In the genomic region with DNA sequence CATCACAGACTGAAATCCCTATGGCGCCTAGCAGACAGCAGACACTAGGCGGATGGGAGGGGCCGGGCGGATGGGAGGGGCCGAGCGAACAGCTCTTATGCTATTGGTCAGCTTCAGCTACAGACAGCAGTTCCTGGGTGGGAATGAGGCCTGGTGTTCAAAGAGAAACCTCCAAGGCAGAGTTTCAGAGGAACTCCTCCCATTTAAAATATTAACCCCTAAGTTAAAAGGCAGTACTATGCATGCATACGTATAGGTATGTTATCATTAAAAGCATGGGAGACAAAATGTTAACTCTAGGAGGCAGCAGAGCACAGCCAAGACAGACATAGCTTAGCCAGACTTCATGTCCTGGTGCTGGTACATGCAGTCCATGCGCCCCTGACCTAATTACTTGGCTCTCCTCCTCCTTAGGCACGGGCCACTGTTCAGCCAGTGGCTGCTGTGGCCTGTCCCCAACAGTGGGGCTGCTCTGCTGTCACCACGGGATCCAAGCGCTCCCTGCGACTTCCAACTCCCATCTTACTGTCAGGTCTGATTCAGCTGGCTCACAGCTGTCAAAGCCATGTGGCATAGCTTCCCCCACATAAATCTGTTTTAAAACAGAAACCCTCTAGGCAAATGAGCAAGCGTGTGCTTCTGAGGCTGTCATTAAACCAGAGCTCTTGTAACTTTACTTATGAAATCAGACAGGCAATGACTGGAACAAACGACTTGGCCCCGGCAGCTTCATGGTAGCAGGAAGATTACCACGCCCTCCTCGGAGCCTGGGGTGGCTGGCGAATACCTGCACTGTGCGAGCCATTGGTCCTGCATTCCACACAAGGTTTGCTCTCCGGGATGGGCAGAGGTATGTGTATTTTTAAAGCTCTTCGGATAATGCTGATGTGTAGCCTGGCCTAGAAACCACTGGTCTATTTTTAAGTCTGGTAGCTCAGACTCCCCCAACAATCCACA, we compare ENCODE assay signal across 8 mouse cellular contexts. TPM values are rescaled to one million over a fixed set of nuclear protein-coding genes. Genes with fewer than 3 reads are reported as not detected.
DNase-seq lines count a peak whose midpoint lies in the region; ATAC-seq lines count a peak whose summit lies in the region.

No protein-coding gene starts in this region.

- no peak overlapping the region for H3K9ac ChIP-seq in embryonic facial prominence, embryonic 13.5 days
- H3K9ac ChIP-seq in kidney, embryonic 14.5 days (ENCODE audit: low read depth, low read length) = no peak overlapping the region
- no peak overlapping the region for H3K9ac ChIP-seq in limb, embryonic 13.5 days
- H3K9ac ChIP-seq in midbrain, embryonic 15.5 days = no peak overlapping the region

- peaks cover 43% of the 10 kb centered on the region for H3K4me1 ChIP-seq in embryonic facial prominence, embryonic 13.5 days
- peaks cover 36% of the 10 kb centered on the region for H3K4me1 ChIP-seq in heart, embryonic 10.5 days
- peaks cover 15% of the 10 kb centered on the region for H3K4me1 ChIP-seq in kidney, embryonic 14.5 days (ENCODE audit: control insufficient read depth, insufficient read depth, low read length)
- H3K4me1 ChIP-seq in limb, embryonic 13.5 days = peaks cover 38% of the 10 kb centered on the region
- peaks cover 24% of the 10 kb centered on the region for H3K4me1 ChIP-seq in midbrain, embryonic 15.5 days

- ATAC-seq in embryonic facial prominence, embryonic 13.5 days (ENCODE audit: insufficient number of reproducible peaks, insufficient read depth, low FRiP score, low TSS enrichment, low read depth) = peak; percentile 58
- ATAC-seq in kidney, embryonic 14.5 days (ENCODE audit: low FRiP score, low TSS enrichment) = peak; percentile 68
- peak; percentile 45 for ATAC-seq in limb, embryonic 13.5 days (ENCODE audit: low FRiP score, low read depth)
- ATAC-seq in midbrain, embryonic 15.5 days (replicated peaks) = peak; percentile 74
- no peak; the same call in 1 of the 2 replicates for ATAC-seq in erythroblast, adult 5-6 weeks (replicated peaks; ENCODE audit: low FRiP score, poor library complexity, severe bottlenecking)

- DNase-seq in ZHBTc4 (ENCODE audit: low read depth, low spot score) = peak; percentile 85
- no peak for DNase-seq in heart, embryonic 10.5 days (ENCODE audit: low spot score)
- no peak for DNase-seq in thymus, postnatal 10 days (ENCODE audit: low spot score in 2 of 2)

- no peaks in the 10 kb centered on the region for H3K9me3 ChIP-seq in embryonic facial prominence, embryonic 13.5 days
- H3K9me3 ChIP-seq in heart, embryonic 10.5 days = no peaks in the 10 kb centered on the region
- H3K9me3 ChIP-seq in kidney, embryonic 14.5 days (ENCODE audit: control insufficient read depth, low read length) = no peaks in the 10 kb centered on the region
- no peaks in the 10 kb centered on the region for H3K9me3 ChIP-seq in limb, embryonic 13.5 days
- no peaks in the 10 kb centered on the region for H3K9me3 ChIP-seq in midbrain, embryonic 15.5 days

- peak overlapping the region; percentile 55; the same call in 1 of the 2 replicates for H3K27ac ChIP-seq in embryonic facial prominence, embryonic 13.5 days
- peak overlapping the region; percentile 49 for H3K27ac ChIP-seq in heart, embryonic 10.5 days
- peak overlapping the region; percentile 56; the same call in 1 of the 2 replicates for H3K27ac ChIP-seq in kidney, embryonic 14.5 days (ENCODE audit: low read depth, low read length)
- peak overlapping the region; percentile 73; the same call in 1 of the 2 replicates for H3K27ac ChIP-seq in limb, embryonic 13.5 days
- peak overlapping the region; percentile 58 for H3K27ac ChIP-seq in midbrain, embryonic 15.5 days

- no peak overlapping the region for H3K4me3 ChIP-seq in embryonic facial prominence, embryonic 13.5 days
- no peak overlapping the region for H3K4me3 ChIP-seq in heart, embryonic 10.5 days
- H3K4me3 ChIP-seq in kidney, embryonic 14.5 days (ENCODE audit: low read length) = no peak overlapping the region
- H3K4me3 ChIP-seq in limb, embryonic 13.5 days = no peak overlapping the region
- H3K4me3 ChIP-seq in midbrain, embryonic 15.5 days = no peak overlapping the region

- no peak overlapping the region for H3K4me2 ChIP-seq in embryonic facial prominence, embryonic 13.5 days
- no peak overlapping the region for H3K4me2 ChIP-seq in kidney, embryonic 14.5 days (replicated peaks; ENCODE audit: low read depth, low read length)
- peak overlapping the region; percentile 31; the same call in 1 of the 2 replicates for H3K4me2 ChIP-seq in limb, embryonic 13.5 days (replicated peaks)
- H3K4me2 ChIP-seq in midbrain, embryonic 15.5 days = no peak overlapping the region

- H3K27me3 ChIP-seq in embryonic facial prominence, embryonic 13.5 days = no peaks in the 10 kb centered on the region
- no peaks in the 10 kb centered on the region for H3K27me3 ChIP-seq in heart, embryonic 10.5 days (ENCODE audit: insufficient read depth, poor library complexity, severe bottlenecking)
- no peaks in the 10 kb centered on the region for H3K27me3 ChIP-seq in kidney, embryonic 14.5 days (ENCODE audit: control insufficient read depth, insufficient read depth, low read length)
- no peaks in the 10 kb centered on the region for H3K27me3 ChIP-seq in limb, embryonic 13.5 days
- H3K27me3 ChIP-seq in midbrain, embryonic 15.5 days (replicated peaks) = no peaks in the 10 kb centered on the region

- H3K36me3 ChIP-seq in embryonic facial prominence, embryonic 13.5 days = peaks cover 28% of the 10 kb centered on the region
- H3K36me3 ChIP-seq in heart, embryonic 10.5 days = peaks cover 31% of the 10 kb centered on the region
- H3K36me3 ChIP-seq in kidney, embryonic 14.5 days (ENCODE audit: control insufficient read depth, insufficient read depth, low read length) = peaks cover 23% of the 10 kb centered on the region
- H3K36me3 ChIP-seq in limb, embryonic 13.5 days = peaks cover 44% of the 10 kb centered on the region
- H3K36me3 ChIP-seq in midbrain, embryonic 15.5 days (replicated peaks) = peaks cover 8% of the 10 kb centered on the region

- WGBS in embryonic facial prominence, embryonic 13.5 days = 45% methylated on average over 21 of the region's 21 CpGs
- WGBS in heart, embryonic 10.5 days = 59% methylated on average over 21 of the region's 21 CpGs
- 44% methylated on average over 21 of the region's 21 CpGs for WGBS in kidney, embryonic 14.5 days
- WGBS in limb, embryonic 13.5 days = 38% methylated on average over 21 of the region's 21 CpGs
- 61% methylated on average over 21 of the region's 21 CpGs for WGBS in midbrain, embryonic 15.5 days

RNA-seq across cellular contexts. Expression of a gene that starts 52.3 kb away (rescaled TPM):
- polyA plus RNA-seq in embryonic facial prominence, embryonic 13.5 days (2015; fragmentation: Nextera tagmentation; extraction: Ambion mirVana) = 47.0 and 50.4 TPM in 2 replicates
- polyA plus RNA-seq in heart, embryonic 10.5 days (2016; fragmentation: Nextera tagmentation; extraction: Ambion mirVana) = 40.2 and 52.2 TPM in 2 replicates
- 46.4 and 53.0 TPM in 2 replicates for polyA plus RNA-seq in kidney, embryonic 14.5 days (2014; fragmentation: Nextera tagmentation; extraction: Ambion mirVana)
- polyA plus RNA-seq in limb, embryonic 13.5 days (2015; fragmentation: Nextera tagmentation; extraction: Ambion mirVana) = 42.6 and 42.7 TPM in 2 replicates
- 38.8 and 50.8 TPM in 2 replicates for polyA plus RNA-seq in midbrain, embryonic 15.5 days (2015; fragmentation: Nextera tagmentation; extraction: Ambion mirVana)
- 0.77 and 1.3 TPM in 2 replicates for total RNA-seq in erythroblast, adult 5-6 weeks (2015; ENCODE audit: low replicate concordance)
- total RNA-seq in erythroblast, adult 5-6 weeks (2017; ENCODE audit: low replicate concordance) = 6.3 and 7.2 TPM in 2 replicates
